Mouse (Mus musculus): Measurements from ENCODE around the gene Fdps. TPM values are rescaled to one million over a fixed set of nuclear protein-coding genes. Genes with fewer than 3 reads are reported as not detected.

The Fdps gene
- polyA plus RNA-seq, 1 experiment from 2014 or later = 481 TPM

- Histone ChIP-seq H3K4me2 (replicated peaks) (peak overlapping the region; percentile 64), H3K9me3 (no peaks in the 10 kb centered on the region), H3K36me3 (no peaks in the 10 kb centered on the region), H3K27ac (no peak overlapping the region), H3K4me1 (replicated peaks) (peaks cover 16% of the 10 kb centered on the region; the same call in 1 of the 2 replicates), H3K4me3 (replicated peaks) (0 out of 2 replicates have a peak overlapping the region, but pooled peaks have one; percentile 25), H3K27me3 (replicated peaks) (no peaks in the 10 kb centered on the region), H3K9ac (no peak overlapping the region)
- no peak for ATAC-seq
- WGBS = 44% methylated on average over 4 of the region's 4 CpGs
Measured at GRCm38 (mm10) chr3:89131816-89132215, 30.1 kb upstream of the Fdps start.

- H3K9ac ChIP-seq = no peak overlapping the region
- no peak overlapping the region for H3K4me3 ChIP-seq (replicated peaks)
- no peak overlapping the region for H3K27ac ChIP-seq
- H3K27me3 ChIP-seq (replicated peaks) = no peaks in the 10 kb centered on the region
- H3K9me3 ChIP-seq = no peaks in the 10 kb centered on the region
- peaks cover 16% of the 10 kb centered on the region; the same call in 1 of the 2 replicates for H3K4me1 ChIP-seq (replicated peaks)
- 88% methylated on average over 3 of the region's 3 CpGs for WGBS
- no peaks in the 10 kb centered on the region for H3K36me3 ChIP-seq
- H3K4me2 ChIP-seq (replicated peaks) = no peak overlapping the region
- ATAC-seq = no peak
Measured at GRCm38 (mm10) chr3:89129908-89130307, 28.1 kb upstream of the Fdps start.

- WGBS = 93% methylated on average over 3 of the region's 3 CpGs
- Histone ChIP-seq H3K9ac (no peak overlapping the region), H3K4me2 (replicated peaks) (no peak overlapping the region), H3K9me3 (no peaks in the 10 kb centered on the region), H3K27me3 (replicated peaks) (no peaks in the 10 kb centered on the region), H3K27ac (no peak overlapping the region), H3K4me1 (replicated peaks) (no peaks in the 10 kb centered on the region), H3K36me3 (no peaks in the 10 kb centered on the region), H3K4me3 (replicated peaks) (no peak overlapping the region)
- no peak for ATAC-seq
Measured at GRCm38 (mm10) chr3:89125981-89126380, 24.2 kb upstream of the Fdps start.

GRCm38 (mm10) chr3:89124241-89124640 is 22.5 kb upstream of the Fdps start:
- 67% methylated on average over 3 of the region's 3 CpGs for WGBS
- no peak overlapping the region for H3K4me3 ChIP-seq (replicated peaks)
- no peaks in the 10 kb centered on the region for H3K36me3 ChIP-seq
- no peaks in the 10 kb centered on the region for H3K27me3 ChIP-seq (replicated peaks)
- no peak overlapping the region for H3K9ac ChIP-seq
- ATAC-seq = no peak
- H3K9me3 ChIP-seq = no peaks in the 10 kb centered on the region
- no peak overlapping the region for H3K4me2 ChIP-seq (replicated peaks)
- no peak overlapping the region for H3K27ac ChIP-seq
- no peaks in the 10 kb centered on the region for H3K4me1 ChIP-seq (replicated peaks)

- H3K27ac ChIP-seq = no peak overlapping the region
- no peak overlapping the region for H3K9ac ChIP-seq
- WGBS = 70% methylated on average over 2 of the region's 2 CpGs
- ATAC-seq = no peak
- no peaks in the 10 kb centered on the region for H3K9me3 ChIP-seq
- H3K27me3 ChIP-seq (replicated peaks) = no peaks in the 10 kb centered on the region
- H3K4me1 ChIP-seq (replicated peaks) = no peaks in the 10 kb centered on the region
- no peaks in the 10 kb centered on the region for H3K36me3 ChIP-seq
- H3K4me2 ChIP-seq (replicated peaks) = no peak overlapping the region
- H3K4me3 ChIP-seq (replicated peaks) = no peak overlapping the region
Measured at GRCm38 (mm10) chr3:89123313-89123712, 21.6 kb upstream of the Fdps start.

GRCm38 (mm10) chr3:89115522-89115921 is 13.8 kb upstream of the Fdps start:
- H3K4me1 ChIP-seq (replicated peaks) = no peaks in the 10 kb centered on the region
- H3K27ac ChIP-seq = no peak overlapping the region
- WGBS = 12% methylated on average over 2 of the region's 2 CpGs
- H3K9me3 ChIP-seq = no peaks in the 10 kb centered on the region
- ATAC-seq = peak; percentile 54
- no peak overlapping the region for H3K9ac ChIP-seq
- no peaks in the 10 kb centered on the region for H3K36me3 ChIP-seq
- H3K4me3 ChIP-seq (replicated peaks) = no peak overlapping the region
- no peak overlapping the region for H3K4me2 ChIP-seq (replicated peaks)
- H3K27me3 ChIP-seq (replicated peaks) = no peaks in the 10 kb centered on the region

GRCm38 (mm10) chr3:89113058-89113457 is 11.3 kb upstream of the Fdps start:
- Histone ChIP-seq H3K27me3 (replicated peaks) (no peaks in the 10 kb centered on the region), H3K9me3 (no peaks in the 10 kb centered on the region), H3K27ac (peak overlapping the region; percentile 68; the same call in 1 of the 2 replicates), H3K4me3 (replicated peaks) (no peak overlapping the region), H3K4me2 (replicated peaks) (no peak overlapping the region), H3K9ac (no peak overlapping the region), H3K36me3 (no peaks in the 10 kb centered on the region), H3K4me1 (replicated peaks) (no peaks in the 10 kb centered on the region)
- peak; percentile 90 for ATAC-seq
- 70% methylated on average over 4 of the region's 4 CpGs for WGBS

GRCm38 (mm10) chr3:89108146-89108545 is 6.4 kb upstream of the Fdps start:
- Histone ChIP-seq H3K27ac (no peak overlapping the region), H3K27me3 (replicated peaks) (no peaks in the 10 kb centered on the region), H3K9ac (no peak overlapping the region), H3K9me3 (no peaks in the 10 kb centered on the region), H3K36me3 (no peaks in the 10 kb centered on the region), H3K4me2 (replicated peaks) (no peak overlapping the region), H3K4me3 (replicated peaks) (no peak overlapping the region), H3K4me1 (replicated peaks) (no peaks in the 10 kb centered on the region)
- 45% methylated on average over 1 of the region's 1 CpGs for WGBS
- ATAC-seq = no peak

GRCm38 (mm10) chr3:89107545-89107944 is 5.8 kb upstream of the Fdps start:
- H3K4me3 ChIP-seq (replicated peaks) = no peak overlapping the region
- H3K4me2 ChIP-seq (replicated peaks) = no peak overlapping the region
- no peak for ATAC-seq
- no peaks in the 10 kb centered on the region for H3K9me3 ChIP-seq
- H3K27ac ChIP-seq = no peak overlapping the region
- WGBS = 39% methylated on average over 3 of the region's 3 CpGs
- H3K4me1 ChIP-seq (replicated peaks) = 0 out of 2 replicates have a peak, but pooled peaks cover 4% of the 10 kb centered on the region
- no peaks in the 10 kb centered on the region for H3K36me3 ChIP-seq
- H3K27me3 ChIP-seq (replicated peaks) = no peaks in the 10 kb centered on the region
- H3K9ac ChIP-seq = no peak overlapping the region

GRCm38 (mm10) chr3:89106881-89107280 is 5.1 kb upstream of the Fdps start:
- Histone ChIP-seq H3K27ac (no peak overlapping the region), H3K9ac (no peak overlapping the region), H3K9me3 (no peaks in the 10 kb centered on the region), H3K27me3 (replicated peaks) (no peaks in the 10 kb centered on the region), H3K36me3 (no peaks in the 10 kb centered on the region), H3K4me1 (replicated peaks) (0 out of 2 replicates have a peak, but pooled peaks cover 4% of the 10 kb centered on the region), H3K4me3 (replicated peaks) (no peak overlapping the region), H3K4me2 (replicated peaks) (no peak overlapping the region)
- no peak for ATAC-seq

- Histone ChIP-seq H3K9ac (no peak overlapping the region), H3K9me3 (no peaks in the 10 kb centered on the region), H3K27me3 (replicated peaks) (no peaks in the 10 kb centered on the region), H3K36me3 (peaks cover 4% of the 10 kb centered on the region), H3K4me1 (replicated peaks) (peaks cover 28% of the 10 kb centered on the region), H3K27ac (peak overlapping the region; percentile 78; the same call in 1 of the 2 replicates), H3K4me2 (replicated peaks) (no peak overlapping the region), H3K4me3 (replicated peaks) (no peak overlapping the region)
- 53% methylated on average over 4 of the region's 4 CpGs for WGBS
- ATAC-seq = no peak
Measured at GRCm38 (mm10) chr3:89103291-89103595, 1.5 kb upstream of the Fdps start.

- H3K4me3 ChIP-seq (replicated peaks) = peak overlapping the region; percentile 28; the same call in 1 of the 2 replicates
- peaks cover 7% of the 10 kb centered on the region for H3K36me3 ChIP-seq
- peak overlapping the region; percentile 78 for H3K27ac ChIP-seq
- peaks cover 29% of the 10 kb centered on the region for H3K4me1 ChIP-seq (replicated peaks)
- WGBS = 58% methylated on average over 12 of the region's 12 CpGs
- no peaks in the 10 kb centered on the region for H3K9me3 ChIP-seq
- H3K9ac ChIP-seq = no peak overlapping the region
- no peak for ATAC-seq
- H3K4me2 ChIP-seq (replicated peaks) = peak overlapping the region; percentile 53
- no peaks in the 10 kb centered on the region for H3K27me3 ChIP-seq (replicated peaks)
Measured at GRCm38 (mm10) chr3:89102495-89103290, 934 bp upstream of the Fdps start.

- WGBS = 0% methylated on average over 19 of the region's 19 CpGs
Measured at GRCm38 (mm10) chr3:89101459-89101811, 324 bp downstream of the Fdps start.

More at GRCm38 (mm10) chr3:89101459-89101811, 324 bp downstream of the Fdps start:
- peak; percentile 51 for ATAC-seq
- Histone ChIP-seq H3K9ac (peak overlapping the region; percentile 68), H3K27me3 (replicated peaks) (no peaks in the 10 kb centered on the region), H3K36me3 (peaks cover 11% of the 10 kb centered on the region), H3K4me3 (replicated peaks) (peak overlapping the region; percentile 56), H3K4me2 (replicated peaks) (peak overlapping the region; percentile 87), H3K27ac (peak overlapping the region; percentile 73), H3K4me1 (replicated peaks) (peaks cover 29% of the 10 kb centered on the region), H3K9me3 (no peaks in the 10 kb centered on the region)
